Mouse (Mus musculus) kidney, embryonic 15.5 days (tissue): ENCODE measurements around the gene Mta3. TPM values are rescaled to one million over a fixed set of nuclear protein-coding genes. Genes with fewer than 3 reads are reported as not detected.

Experiments
- ATAC-seq: fragments of 200-750 bp; cut with Nextera tagmentation; replicated peaks from 2 replicates; pipeline ENCODE4 v1.8.0; 2017; ENCODE audit warnings: moderate TSS enrichment; ENCODE audit not compliant: low FRiP score
- H3K27ac ChIP-seq: fragments of 300-500 bp; sonication (generic); 2 replicates; pipeline ENCODE4 v1.5.1; 2015; ENCODE audit warnings: mild to moderate bottlenecking, inconsistent platforms
- H3K27me3 ChIP-seq: fragments of 300-500 bp; sonication (generic); 2 replicates; pipeline ENCODE4 v1.6.1; 2015; ENCODE audit warnings: inconsistent platforms
- H3K36me3 ChIP-seq: fragments of 300-500 bp; sonication (generic); 2 replicates; pipeline ENCODE4 v1.6.1; 2015; ENCODE audit warnings: inconsistent platforms
- H3K4me1 ChIP-seq: fragments of 300-500 bp; sonication (generic); 2 replicates; pipeline ENCODE4 v1.6.1; 2015; ENCODE audit warnings: inconsistent platforms
- H3K4me2 ChIP-seq: fragments of 300-500 bp; sonication (generic); 2 replicates; pipeline ENCODE4 v1.6.1; 2015; ENCODE audit warnings: moderate library complexity, mild to moderate bottlenecking, inconsistent platforms
- H3K4me3 ChIP-seq: fragments of 300-500 bp; sonication (generic); replicated peaks from 2 replicates; pipeline ENCODE4 v1.5.1; 2015; ENCODE audit warnings: mild to moderate bottlenecking, inconsistent platforms
- H3K9ac ChIP-seq: fragments of 300-500 bp; sonication (generic); 2 replicates; pipeline ENCODE4 v1.6.1; 2015; ENCODE audit warnings: mild to moderate bottlenecking, inconsistent platforms
- H3K9me3 ChIP-seq: fragments of 300-500 bp; sonication (generic); replicated peaks from 2 replicates; pipeline ENCODE4 v1.6.1; 2016; ENCODE audit warnings: inconsistent platforms
- WGBS: fragments of 180-500 bp; shearing (Covaris S2); methylation state at CpG from one replicate; pipeline ENCODE4 v1.1.7; 2015; ENCODE audit warnings: mixed read lengths; 5-methylcytosine and 5-hydroxymethylcytosine counted together
- polyA plus RNA-seq: library from polyadenylated mRNA; unstranded; fragments of >200 nt; fragmentation: Nextera tagmentation; extraction: Ambion mirVana; gene quantifications from 2 replicates; pipeline ENCODE4 v1.2.1, GENCODE M21; 2015

Gene Mta3
- polyA plus RNA-seq, 1 experiment from 2014 or later = 45.9 TPM

- no peak overlapping the region for H3K4me2 ChIP-seq
- no peaks in the 10 kb centered on the region for H3K27me3 ChIP-seq
- no peak overlapping the region for H3K27ac ChIP-seq
- peaks cover 2% of the 10 kb centered on the region; the same call in 1 of the 2 replicates for H3K9me3 ChIP-seq
- no peak overlapping the region for H3K9ac ChIP-seq
- H3K36me3 ChIP-seq = peaks cover 47% of the 10 kb centered on the region
- H3K4me3 ChIP-seq = no peak overlapping the region
- WGBS = 88% methylated on average over 7 of the region's 7 CpGs
- no peaks in the 10 kb centered on the region for H3K4me1 ChIP-seq
- no peak for ATAC-seq
Observed at GRCm38 (mm10) chr17:83740135-83740676, 34.2 kb downstream of the Mta3 start.

DNA sequence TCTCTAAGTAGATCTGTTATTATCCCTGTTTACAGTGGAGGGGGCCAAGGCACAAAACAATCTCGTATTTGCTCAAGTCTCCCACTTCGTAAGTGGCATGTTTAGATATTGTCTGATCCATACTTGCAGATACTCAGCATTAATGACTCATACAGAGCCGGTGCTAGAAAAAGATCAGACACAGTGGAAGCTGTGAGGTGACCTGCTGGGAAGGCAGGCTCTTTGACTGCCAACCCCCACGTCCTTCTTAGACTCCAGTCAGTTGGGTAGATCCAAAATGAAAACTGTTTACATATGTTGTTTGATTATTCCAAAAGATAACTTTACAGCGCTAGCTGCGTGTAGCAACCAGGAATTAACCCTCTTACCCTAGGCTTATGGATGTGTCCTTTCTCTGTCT is 35.3 kb downstream of the Mta3 start:
- H3K4me3 ChIP-seq = no peak overlapping the region
- no peak overlapping the region for H3K9ac ChIP-seq
- no peaks in the 10 kb centered on the region for H3K4me1 ChIP-seq
- H3K4me2 ChIP-seq = no peak overlapping the region
- peaks cover 57% of the 10 kb centered on the region for H3K36me3 ChIP-seq
- H3K9me3 ChIP-seq = peaks cover 5% of the 10 kb centered on the region; the same call in 1 of the 2 replicates
- 89% methylated on average over 6 of the region's 6 CpGs for WGBS
- H3K27me3 ChIP-seq = no peaks in the 10 kb centered on the region
- no peak for ATAC-seq
- no peak overlapping the region for H3K27ac ChIP-seq

DNA sequence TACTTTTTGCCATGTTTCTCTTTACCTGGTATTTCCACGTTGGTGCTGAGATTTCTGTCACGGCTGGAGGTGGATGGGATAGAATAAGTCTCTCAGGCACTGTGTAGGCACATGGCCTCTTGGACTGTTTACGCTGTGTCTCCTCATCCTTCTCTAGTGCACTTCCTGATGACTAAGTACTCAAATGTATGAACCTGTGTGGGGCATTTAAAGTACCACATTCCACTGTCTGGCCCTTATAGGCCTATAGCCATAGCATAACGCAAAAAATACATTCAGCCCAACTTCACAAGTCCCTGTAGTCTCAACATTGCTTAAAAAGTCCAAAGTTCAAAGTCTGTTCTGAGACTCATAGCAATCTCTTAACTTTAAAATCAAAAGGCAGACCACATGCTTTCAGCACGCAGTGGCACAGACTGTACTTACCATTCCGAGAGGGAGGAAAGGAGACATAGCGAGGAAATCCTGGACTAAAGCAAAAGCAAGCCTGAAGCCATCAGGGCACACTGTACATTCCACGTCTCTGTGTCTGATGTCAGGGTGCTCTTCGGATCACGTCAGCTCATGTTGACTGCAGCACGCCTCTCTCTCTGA is 38.4 kb downstream of the Mta3 start:
- 97% methylated on average over 11 of the region's 11 CpGs for WGBS
- Histone ChIP-seq H3K27ac (no peak overlapping the region), H3K4me3 (no peak overlapping the region), H3K9ac (no peak overlapping the region), H3K4me2 (no peak overlapping the region), H3K9me3 (peaks cover 5% of the 10 kb centered on the region; the same call in 1 of the 2 replicates), H3K36me3 (peaks cover 45% of the 10 kb centered on the region), H3K27me3 (no peaks in the 10 kb centered on the region), H3K4me1 (no peaks in the 10 kb centered on the region)
- no peak for ATAC-seq

DNA sequence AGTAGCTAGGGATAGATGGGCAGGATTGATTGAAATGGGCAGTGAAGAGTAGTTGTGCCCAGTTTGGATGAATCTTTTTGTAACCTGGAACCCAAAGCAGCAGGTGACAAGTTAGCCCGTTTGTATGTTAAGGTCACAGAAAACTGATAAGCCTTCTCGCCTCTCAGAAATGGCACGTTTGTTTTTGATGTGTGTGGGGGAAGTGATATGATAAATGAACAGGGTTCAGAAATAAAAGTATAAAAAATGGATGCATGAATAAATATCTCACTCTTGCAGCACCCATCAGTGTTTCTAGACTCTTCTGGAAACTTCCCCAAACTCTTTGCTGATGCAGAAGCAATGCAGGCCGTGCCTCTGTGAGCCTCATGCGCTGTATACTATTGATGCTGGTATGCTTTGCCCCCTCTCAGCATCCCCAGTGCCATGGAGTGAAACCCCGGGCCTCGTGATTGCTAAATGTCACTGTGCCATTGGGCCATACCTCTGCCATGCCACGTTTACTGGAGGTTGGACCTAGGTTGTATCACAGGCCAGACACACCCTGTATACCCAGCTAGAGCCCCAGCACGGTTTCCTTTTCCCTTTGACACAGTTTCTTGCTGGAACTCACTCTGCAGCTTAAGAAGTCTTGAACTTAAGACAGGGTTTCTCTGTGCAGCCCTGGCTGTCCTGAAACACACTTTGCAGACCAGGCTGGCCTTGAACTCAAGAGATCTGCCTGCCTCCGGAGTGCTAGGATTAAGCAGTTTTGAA is 41.6 kb downstream of the Mta3 start:
- Histone ChIP-seq H3K9me3 (peaks cover 5% of the 10 kb centered on the region; the same call in 1 of the 2 replicates), H3K27me3 (no peaks in the 10 kb centered on the region), H3K9ac (no peak overlapping the region), H3K4me3 (no peak overlapping the region), H3K4me2 (no peak overlapping the region), H3K36me3 (peaks cover 28% of the 10 kb centered on the region), H3K4me1 (no peaks in the 10 kb centered on the region), H3K27ac (no peak overlapping the region)
- ATAC-seq = no peak
- WGBS = 89% methylated on average over 10 of the region's 10 CpGs

- 87% methylated on average over 5 of the region's 5 CpGs for WGBS
- ATAC-seq = no peak
Observed at GRCm38 (mm10) chr17:83750216-83750950, 44.4 kb downstream of the Mta3 start.

GRCm38 (mm10) chr17:83753112-83753899 is 47.3 kb downstream of the Mta3 start:
- no peaks in the 10 kb centered on the region for H3K4me1 ChIP-seq
- WGBS = 63% methylated on average over 11 of the region's 11 CpGs
- H3K9ac ChIP-seq = no peak overlapping the region
- no peak overlapping the region for H3K4me2 ChIP-seq
- ATAC-seq = no peak
- H3K27ac ChIP-seq = no peak overlapping the region
- no peaks in the 10 kb centered on the region for H3K27me3 ChIP-seq
- no peak overlapping the region for H3K4me3 ChIP-seq
- H3K9me3 ChIP-seq = no peaks in the 10 kb centered on the region
- H3K36me3 ChIP-seq = peaks cover 39% of the 10 kb centered on the region

More at GRCm38 (mm10) chr17:83750216-83750950, 44.4 kb downstream of the Mta3 start:
- Histone ChIP-seq H3K27me3 (no peaks in the 10 kb centered on the region), H3K36me3 (peaks cover 25% of the 10 kb centered on the region), H3K4me2 (no peak overlapping the region), H3K9me3 (peaks cover 1% of the 10 kb centered on the region; the same call in 1 of the 2 replicates), H3K27ac (no peak overlapping the region), H3K4me1 (no peaks in the 10 kb centered on the region), H3K9ac (no peak overlapping the region), H3K4me3 (no peak overlapping the region)

DNA sequence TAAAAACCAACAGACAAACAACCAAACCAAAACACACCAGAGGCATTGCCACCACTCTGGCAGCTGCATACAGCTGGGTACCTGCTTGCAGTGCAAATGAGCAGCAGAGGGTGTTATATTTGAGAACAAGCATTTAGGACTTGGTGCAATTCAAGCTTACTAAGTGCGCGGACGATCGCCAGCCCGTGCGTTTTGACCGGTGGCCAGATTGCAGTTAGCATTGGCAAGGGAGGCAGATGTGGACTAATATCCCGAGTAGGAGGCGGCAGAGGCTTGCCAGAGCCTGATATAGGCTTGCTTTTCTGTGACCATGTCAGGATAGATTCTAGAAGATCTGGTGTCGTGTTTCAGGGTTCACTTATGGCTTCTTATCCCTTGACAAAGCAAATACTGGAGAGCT is 52.1 kb downstream of the Mta3 start:
- Histone ChIP-seq H3K4me3 (no peak overlapping the region), H3K4me1 (no peaks in the 10 kb centered on the region), H3K27ac (no peak overlapping the region), H3K9me3 (no peaks in the 10 kb centered on the region), H3K27me3 (no peaks in the 10 kb centered on the region), H3K9ac (no peak overlapping the region), H3K4me2 (no peak overlapping the region), H3K36me3 (peaks cover 64% of the 10 kb centered on the region)
- ATAC-seq = no peak
- 69% methylated on average over 10 of the region's 10 CpGs for WGBS

GRCm38 (mm10) chr17:83759547-83759946 is 53.6 kb downstream of the Mta3 start:
- no peak for ATAC-seq
- WGBS = 57% methylated on average over 4 of the region's 4 CpGs
- Histone ChIP-seq H3K9ac (no peak overlapping the region), H3K36me3 (peaks cover 68% of the 10 kb centered on the region), H3K4me1 (no peaks in the 10 kb centered on the region), H3K4me2 (no peak overlapping the region), H3K27me3 (no peaks in the 10 kb centered on the region), H3K27ac (no peak overlapping the region), H3K4me3 (no peak overlapping the region), H3K9me3 (no peaks in the 10 kb centered on the region)

DNA sequence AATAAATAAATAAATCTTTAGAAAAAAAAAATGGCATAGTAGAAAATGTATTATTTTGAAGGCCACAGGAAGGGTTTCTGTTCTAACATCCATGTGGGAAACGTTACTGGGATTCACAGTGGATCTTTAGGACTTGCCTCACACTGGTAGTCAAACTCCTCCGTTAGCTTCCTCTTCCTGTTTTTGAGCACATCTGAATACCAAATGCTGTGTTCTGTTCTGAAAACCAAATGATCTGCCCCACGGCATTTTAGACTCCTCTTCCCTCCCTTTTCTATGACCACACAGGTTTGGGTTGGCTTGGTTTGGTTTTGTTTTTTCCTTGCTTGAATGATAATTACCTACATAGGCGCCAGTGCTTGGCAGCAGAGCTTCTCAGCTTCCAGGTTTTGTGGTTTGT is 58.6 kb downstream of the Mta3 start:
- no peak for ATAC-seq
- Histone ChIP-seq H3K9ac (no peak overlapping the region), H3K4me3 (no peak overlapping the region), H3K27ac (no peak overlapping the region), H3K27me3 (no peaks in the 10 kb centered on the region), H3K36me3 (peaks cover 55% of the 10 kb centered on the region), H3K4me1 (no peaks in the 10 kb centered on the region), H3K4me2 (no peak overlapping the region), H3K9me3 (no peaks in the 10 kb centered on the region)
- 78% methylated on average over 4 of the region's 4 CpGs for WGBS

GRCm38 (mm10) chr17:83767064-83767463 is 61.1 kb downstream of the Mta3 start:
- Histone ChIP-seq H3K36me3 (peaks cover 55% of the 10 kb centered on the region), H3K4me1 (no peaks in the 10 kb centered on the region), H3K4me3 (no peak overlapping the region), H3K27ac (no peak overlapping the region), H3K9ac (no peak overlapping the region), H3K9me3 (no peaks in the 10 kb centered on the region), H3K4me2 (no peak overlapping the region), H3K27me3 (no peaks in the 10 kb centered on the region)
- ATAC-seq = no peak
- WGBS = 83% methylated on average over 7 of the region's 7 CpGs

GRCm38 (mm10) chr17:83768309-83768708 is 62.3 kb downstream of the Mta3 start:
- Histone ChIP-seq H3K4me3 (no peak overlapping the region), H3K27ac (no peak overlapping the region), H3K9ac (no peak overlapping the region), H3K27me3 (no peaks in the 10 kb centered on the region), H3K4me1 (no peaks in the 10 kb centered on the region), H3K4me2 (no peak overlapping the region), H3K9me3 (no peaks in the 10 kb centered on the region), H3K36me3 (peaks cover 42% of the 10 kb centered on the region)
- WGBS = 77% methylated on average over 10 of the region's 10 CpGs
- no peak for ATAC-seq
